Mouse (Mus musculus) CD4-positive, CD25-positive, alpha-beta regulatory T cell, adult 2 months (primary cell): ENCODE measurements around the gene Sema6d.
"Not testable (repeated sequence)": the region's sequence is repeated elsewhere in the genome, so short reads cannot be mapped to it uniquely, and the experiment has no call there.

Source experiments
- DNase-seq: peaks from one replicate; pipeline ENCODE4 v3.0.0-alpha.2; 2012; ENCODE audit warnings: low read depth, low spot score

Sema6d gene

GRCm38 (mm10) chr2:124289356-124289755 is 199.6 kb downstream of the Sema6d start:
- DNase-seq, result no peak

DNA sequence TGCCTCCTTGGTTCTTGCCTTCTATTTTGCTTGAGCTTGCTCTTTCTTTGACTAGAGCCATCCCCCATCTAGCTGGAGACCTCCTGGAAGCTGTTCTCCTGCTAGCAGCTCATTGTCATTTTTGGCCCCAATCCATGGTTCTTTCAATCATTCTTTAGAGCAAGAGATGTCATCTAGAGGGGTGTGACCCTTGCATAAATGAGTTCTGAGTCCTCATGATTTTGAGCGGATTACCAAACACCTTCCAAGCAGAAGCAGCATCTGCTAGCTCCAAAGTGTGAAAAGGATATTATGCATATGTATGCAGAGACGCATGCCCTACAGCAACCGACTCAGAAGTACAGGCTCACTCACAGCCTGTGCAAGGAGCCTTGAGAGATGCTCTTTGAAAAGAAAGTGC is 201.4 kb downstream of the Sema6d start:
- no peak for DNase-seq

DNA sequence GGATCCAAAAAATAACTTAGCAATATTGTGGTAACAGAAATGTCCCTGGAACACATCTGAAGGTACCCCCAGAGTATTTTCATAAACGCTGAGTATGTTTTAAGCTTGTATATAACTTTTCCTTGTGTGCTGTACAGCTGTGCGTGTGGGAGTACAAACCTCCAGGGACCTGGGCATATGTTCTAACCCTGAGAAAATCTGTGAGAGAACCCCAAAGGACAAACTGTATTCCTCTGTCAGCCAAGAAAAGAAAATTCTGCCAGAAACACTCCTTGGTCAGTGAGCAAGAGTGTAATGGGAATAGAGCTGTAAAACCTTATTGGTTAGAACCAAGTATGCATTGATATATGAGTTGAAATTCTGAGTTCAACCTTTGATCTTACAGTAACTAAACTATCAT is 203.8 kb downstream of the Sema6d start:
- DNase-seq, result no peak

GRCm38 (mm10) chr2:124298351-124298750 is 208.6 kb downstream of the Sema6d start:
- DNase-seq, result no peak

- DNase-seq, result no peak
Observed at GRCm38 (mm10) chr2:124298872-124299271, 209.1 kb downstream of the Sema6d start.

GRCm38 (mm10) chr2:124308605-124309004 is 218.8 kb downstream of the Sema6d start:
- no peak for DNase-seq

GRCm38 (mm10) chr2:124309361-124310128 is 219.8 kb downstream of the Sema6d start:
- DNase-seq, result no peak

GRCm38 (mm10) chr2:124322528-124323215 is 232.9 kb downstream of the Sema6d start:
- no peak for DNase-seq

GRCm38 (mm10) chr2:124324107-124324724 is 234.4 kb downstream of the Sema6d start:
- DNase-seq, result no peak

DNA sequence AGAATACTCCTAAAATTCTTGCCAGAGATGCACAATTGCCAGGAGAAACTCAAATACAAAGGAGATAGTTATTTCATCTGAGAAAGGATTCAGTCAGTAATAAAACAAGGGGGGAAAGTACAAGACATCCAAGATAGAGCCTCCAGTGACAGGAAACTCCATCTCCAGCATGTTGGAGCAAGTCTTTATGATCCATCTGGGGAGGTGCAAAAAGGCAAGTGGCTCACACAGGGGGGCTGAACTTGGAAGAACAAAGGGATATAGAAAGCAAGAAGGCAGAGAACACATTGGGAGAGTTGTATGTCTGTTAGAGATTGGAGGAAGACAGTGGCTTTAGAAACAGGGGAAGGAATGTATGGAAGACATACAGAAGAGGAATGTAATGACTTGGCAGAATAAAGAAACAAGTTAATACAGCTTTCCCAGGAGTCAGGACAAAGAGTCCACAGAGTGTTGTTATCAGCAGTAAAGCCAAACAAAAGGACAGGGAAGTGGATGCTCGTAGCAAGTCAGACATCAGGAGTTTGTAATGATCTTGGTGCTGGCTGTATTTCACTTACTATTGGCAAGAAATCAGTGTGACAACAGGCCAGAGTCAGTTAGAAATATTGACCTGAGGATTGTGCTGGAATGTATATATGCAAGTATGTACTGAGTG is 239.8 kb downstream of the Sema6d start:
- DNase-seq, result no peak

DNA sequence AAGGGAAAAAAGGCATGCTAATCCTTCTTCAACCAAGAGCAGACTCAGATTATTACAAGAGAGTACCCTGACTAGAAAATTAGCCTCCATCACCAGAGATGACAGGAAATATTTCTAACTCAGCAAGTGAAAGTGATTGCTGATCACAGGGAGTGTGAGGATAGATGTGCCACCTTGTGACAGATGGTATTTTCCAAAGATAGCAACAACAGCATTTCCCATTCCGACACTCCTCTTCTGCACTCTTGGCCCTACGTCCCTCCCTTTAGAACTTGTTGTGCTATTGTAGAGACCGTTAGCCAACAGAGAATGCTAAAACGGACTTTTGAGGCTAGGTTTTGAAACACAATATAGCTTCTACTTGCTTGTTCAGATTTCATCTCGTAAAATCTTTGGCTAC is 243.1 kb downstream of the Sema6d start:
- no peak for DNase-seq

GRCm38 (mm10) chr2:124334655-124335054 is 244.9 kb downstream of the Sema6d start:
- not testable (repeated sequence) for DNase-seq

DNA sequence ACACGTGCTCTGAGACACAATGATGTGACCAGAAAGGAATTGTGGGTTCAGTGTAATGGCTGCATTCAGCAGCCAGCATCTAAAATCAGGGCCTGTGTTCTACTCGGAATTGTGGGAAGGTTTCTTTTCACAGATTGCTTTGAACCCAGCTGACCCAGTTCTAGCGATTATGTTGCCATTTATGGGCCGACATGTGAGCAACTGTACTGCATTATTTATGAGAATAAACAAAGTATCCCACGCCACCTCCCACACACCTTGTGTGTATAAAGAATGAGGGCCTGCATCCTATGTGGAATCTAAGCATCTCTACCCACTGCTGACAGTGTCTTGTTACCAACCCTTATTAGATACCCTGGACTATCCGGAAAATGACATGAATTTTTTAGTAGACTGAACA is 248.5 kb downstream of the Sema6d start:
- DNase-seq, result no peak

- DNase-seq, result no peak
Observed at GRCm38 (mm10) chr2:124354191-124354590, 264.4 kb downstream of the Sema6d start.

DNA sequence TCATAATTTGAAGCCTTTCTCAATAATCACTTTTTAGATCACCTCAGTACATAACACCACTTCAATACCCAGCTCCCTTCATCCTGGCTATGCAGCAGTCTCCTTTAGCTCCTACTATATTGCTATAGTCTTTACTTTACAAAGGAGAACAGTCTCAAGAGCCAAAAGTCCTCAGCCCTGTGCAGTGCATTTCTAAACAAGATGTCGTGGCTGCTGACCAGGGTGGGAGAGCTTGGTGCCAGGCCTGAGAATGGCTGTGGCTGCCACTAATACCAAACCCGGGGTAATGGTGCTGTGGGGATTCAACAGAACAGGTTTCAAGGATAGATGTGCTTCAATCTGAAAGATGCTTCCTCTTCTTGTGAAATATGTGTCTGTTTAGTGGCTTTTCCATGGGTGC is 264.9 kb downstream of the Sema6d start:
- DNase-seq, result no peak

GRCm38 (mm10) chr2:124369291-124369690 is 279.5 kb downstream of the Sema6d start:
- DNase-seq, result no peak

DNA sequence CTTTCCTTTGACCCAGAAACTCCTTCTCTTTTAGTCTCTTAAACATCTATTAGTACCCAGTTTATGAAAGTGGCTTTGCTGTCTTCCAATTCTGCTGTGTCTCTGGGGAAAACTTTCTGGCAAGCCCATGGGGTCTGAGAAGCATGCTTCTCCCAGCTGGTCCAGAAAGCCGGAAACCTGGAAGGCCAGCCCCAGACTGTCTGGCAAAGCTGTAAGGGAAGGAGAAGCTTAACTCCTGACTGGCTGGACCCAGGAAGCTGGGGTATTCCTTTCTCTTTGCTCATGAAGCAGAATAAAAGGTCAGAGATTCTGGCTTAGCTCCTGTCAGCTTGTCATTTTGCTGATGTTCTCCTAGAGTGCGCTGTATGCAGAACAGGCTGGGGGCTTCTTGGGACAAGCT is 280.2 kb downstream of the Sema6d start:
- no peak for DNase-seq

GRCm38 (mm10) chr2:124371363-124371762 is 281.6 kb downstream of the Sema6d start:
- DNase-seq, result no peak

DNA sequence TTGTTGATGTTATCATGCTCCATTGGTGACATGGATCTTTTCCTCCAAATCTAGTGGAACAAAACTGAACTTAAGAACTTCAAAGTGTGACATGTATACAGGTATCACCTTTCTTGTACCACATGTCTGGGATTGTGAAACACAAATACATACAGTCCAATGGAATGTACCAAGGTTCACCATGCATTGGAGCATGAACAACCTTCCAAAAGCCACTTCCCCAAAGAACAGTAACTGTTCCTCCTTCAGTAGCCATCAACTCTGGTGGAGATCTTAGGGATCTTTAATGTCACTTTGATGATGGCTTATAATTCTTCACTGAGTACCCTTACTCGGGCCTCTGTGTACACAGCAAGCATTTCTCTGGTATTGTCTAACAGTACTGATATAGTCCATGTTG is 295.3 kb downstream of the Sema6d start:
- DNase-seq, result no peak

DNA sequence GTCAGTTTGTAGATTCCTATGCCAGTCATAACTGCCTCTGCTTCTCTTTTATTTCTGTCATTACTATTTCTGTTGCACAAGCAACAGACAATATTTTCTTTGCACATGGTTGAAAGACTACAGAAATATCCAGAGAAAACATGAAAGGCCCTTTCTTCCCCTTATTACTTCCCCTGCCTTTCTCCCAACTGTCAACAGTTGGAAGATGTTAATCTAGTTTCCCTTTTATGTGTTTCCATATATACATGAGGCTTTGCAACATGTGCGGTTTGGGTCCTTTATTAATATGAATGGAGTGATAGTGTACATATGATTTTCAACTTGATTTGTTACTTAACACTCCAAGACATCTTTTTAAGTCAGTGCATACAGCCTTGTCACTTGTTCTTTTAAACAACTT is 296.0 kb downstream of the Sema6d start:
- no peak for DNase-seq

DNA sequence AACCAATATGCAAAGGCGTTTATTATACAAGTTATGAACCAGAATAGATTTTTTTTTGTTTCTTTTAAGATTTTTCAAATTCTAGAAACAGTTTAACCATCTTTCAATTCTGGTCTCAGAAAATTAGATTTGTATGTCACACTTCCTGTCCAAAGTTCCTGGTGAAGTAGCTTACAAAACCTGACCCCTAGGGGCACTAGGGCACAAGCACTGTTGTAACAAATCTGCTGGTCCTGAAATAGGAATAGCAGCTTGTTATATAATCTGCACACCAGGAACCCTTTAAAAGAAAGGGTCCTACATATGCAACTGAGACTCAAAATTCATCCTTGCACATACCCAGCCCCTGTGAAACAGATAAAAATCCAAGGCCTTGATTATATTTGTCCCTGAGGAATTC is 298.5 kb downstream of the Sema6d start:
- no peak for DNase-seq

- DNase-seq, result no peak
Observed at GRCm38 (mm10) chr2:124396733-124397132, 307.0 kb downstream of the Sema6d start.
